ENCODE assay signal across 9 mouse cellular contexts in the genomic region with DNA sequence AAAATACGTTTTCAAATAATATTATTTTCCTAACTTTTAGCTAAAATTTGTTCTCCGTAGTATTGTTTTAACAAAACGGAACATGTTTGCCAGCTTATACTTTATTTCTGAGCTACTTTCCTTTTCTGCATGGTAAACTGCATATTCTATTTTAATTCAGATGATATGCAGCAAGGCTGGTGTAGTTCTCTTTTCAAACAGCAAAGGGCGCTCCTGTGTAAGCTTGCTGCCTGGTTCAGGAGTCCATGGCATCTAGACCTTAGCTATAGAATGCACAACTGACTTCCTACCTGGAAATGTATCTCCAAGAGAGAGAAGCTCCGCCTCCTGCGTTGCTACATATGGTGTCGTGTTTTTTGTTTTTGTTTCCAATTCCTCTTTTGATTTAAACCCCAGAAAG.
DNase-seq lines count a peak whose midpoint lies in the region; ATAC-seq and TF ChIP-seq lines count a peak whose summit lies in the region.
"Had no signal": no experiment of that assay in that cellular context is flagged by ENCODE, and none has a peak within 500 bp of the region (broad histone marks: within the 10 kb centered on the region; RNA-seq: fewer than 3 reads in every experiment).

No protein-coding gene starts in this region.

- no peaks in the 10 kb centered on the region for H3K4me1 ChIP-seq in heart, adult 2 months (ENCODE audit: control insufficient read depth, insufficient read depth, low read length)
- no peaks in the 10 kb centered on the region for H3K4me1 ChIP-seq in heart, embryonic 12.5 days (replicated peaks)

- H3K79me2 ChIP-seq in heart, adult 2 months (replicated peaks; ENCODE audit: control insufficient read depth, insufficient read depth, low read length): no peaks in the 10 kb centered on the region

- H3K27ac ChIP-seq in heart, adult 2 months: no peak overlapping the region
- no peak overlapping the region for H3K27ac ChIP-seq in heart, embryonic 12.5 days (ENCODE audit: poor library complexity, severe bottlenecking)

- no peaks in the 10 kb centered on the region for H3K9me3 ChIP-seq in heart, embryonic 12.5 days (replicated peaks)

- no peak for TF ChIP-seq POLR2A in heart, adult 2 months (IDR thresholded peaks at IDR 0.05; ENCODE audit: insufficient read depth, low read depth, low read length)

- ATAC-seq in heart, embryonic 12.5 days (ENCODE audit: insufficient number of reproducible peaks, low FRiP score): no peak
- no peak for ATAC-seq in megakaryocyte progenitor cell, adult 5-6 weeks (replicated peaks; ENCODE audit: poor library complexity)

- 55% methylated on average over 7 of the region's 7 CpGs for WGBS in heart, adult 2 months
- WGBS in heart, embryonic 12.5 days: 59% methylated on average over 7 of the region's 7 CpGs

- no peak for TF ChIP-seq EP300 in heart, adult 2 months (IDR thresholded peaks at IDR 0.05; ENCODE audit: insufficient read depth, low read depth, low read length)

- no peaks in the 10 kb centered on the region for H3K36me3 ChIP-seq in heart, adult 2 months (ENCODE audit: control insufficient read depth, insufficient read depth, low read length)
- no peaks in the 10 kb centered on the region for H3K36me3 ChIP-seq in heart, embryonic 12.5 days

- TF ChIP-seq CTCF in heart, adult 2 months (IDR thresholded peaks at IDR 0.05): peak; percentile 33

- DNase-seq in heart, adult 2 months: no peak
- peak; percentile 16 for DNase-seq in ES-CJ7 (ENCODE audit: low read depth, low spot score)
- peak; percentile 9 for DNase-seq in cerebellum, adult 9-11 months
- peak; percentile 32 to 60 for DNase-seq in layer of hippocampus, postnatal 25 days (ENCODE audit: extremely low spot score in 1 of 2, low spot score in 1 of 2)
- no peak for DNase-seq in T-cell, adult 2 months (ENCODE audit: low spot score)
- DNase-seq in thymus, postnatal 0 days (ENCODE audit: low spot score): no peak

- H3K27me3 ChIP-seq in heart, adult 2 months (ENCODE audit: control insufficient read depth, insufficient read depth, low read length): no peaks in the 10 kb centered on the region
- H3K27me3 ChIP-seq in heart, embryonic 12.5 days (replicated peaks): no peaks in the 10 kb centered on the region

- H3K9ac ChIP-seq in heart, adult 2 months (ENCODE audit: low read depth, low read length): no peak overlapping the region
- H3K9ac ChIP-seq in heart, embryonic 12.5 days: no peak overlapping the region

- H3K4me2 ChIP-seq in heart, embryonic 12.5 days: no peak overlapping the region

- intact Hi-C loops in heart, adult 2 months (cut with DNase I): no loop called here

- no peak overlapping the region for H3K4me3 ChIP-seq in heart, adult 2 months
- no peak overlapping the region for H3K4me3 ChIP-seq in heart, embryonic 12.5 days
- H3K4me3 ChIP-seq: erythroblast, embryonic 14.5 days had no signal

Comparison
In these comparisons a context has a peak if more than half of its experiments do, and no peak if none do; other contexts are left out.
1. DNase-seq: peak in ES-CJ7 (single experiment), cerebellum, adult 9-11 months (single experiment) and layer of hippocampus, postnatal 25 days (2 of 2); none in heart, adult 2 months (0 of 2), T-cell, adult 2 months (single experiment) and thymus, postnatal 0 days (single experiment).